Mouse (Mus musculus) neural tube, embryonic 15.5 days (tissue): ENCODE results near the gene Brms1l. TPM values are rescaled to one million over a fixed set of nuclear protein-coding genes. Genes with fewer than 3 reads are reported as not detected.
"Not testable (repeated sequence)": the region's sequence is repeated elsewhere in the genome, so short reads cannot be mapped to it uniquely, and the experiment has no call there.

Experiments used
- ATAC-seq: fragments of 200-750 bp; cut with Nextera tagmentation; 2 replicates; pipeline ENCODE4 v1.8.0; 2017; ENCODE audit warnings: mild to moderate bottlenecking, moderate TSS enrichment, moderate library complexity; ENCODE audit not compliant: low FRiP score
- H3K27ac ChIP-seq: fragments of 300-500 bp; sonication (generic); replicated peaks from 2 replicates; pipeline ENCODE4 v1.5.1; 2015; ENCODE audit warnings: mild to moderate bottlenecking, inconsistent platforms
- H3K27me3 ChIP-seq: fragments of 300-500 bp; sonication (generic); replicated peaks from 2 replicates; pipeline ENCODE4 v1.6.1; 2015; ENCODE audit warnings: inconsistent platforms
- H3K36me3 ChIP-seq: fragments of 300-500 bp; sonication (generic); 2 replicates; pipeline ENCODE4 v1.6.1; 2015; ENCODE audit warnings: inconsistent platforms
- H3K4me1 ChIP-seq: fragments of 300-500 bp; sonication (generic); 2 replicates; pipeline ENCODE4 v1.6.1; 2015; ENCODE audit warnings: inconsistent platforms
- H3K4me2 ChIP-seq: fragments of 300-500 bp; sonication (generic); 2 replicates; pipeline ENCODE4 v1.6.1; 2015; ENCODE audit warnings: inconsistent platforms, mild to moderate bottlenecking, moderate library complexity
- H3K4me3 ChIP-seq: fragments of 300-500 bp; sonication (generic); replicated peaks from 2 replicates; pipeline ENCODE4 v1.5.1; 2015; ENCODE audit warnings: mild to moderate bottlenecking, inconsistent platforms
- H3K9ac ChIP-seq: fragments of 300-500 bp; sonication (generic); replicated peaks from 2 replicates; pipeline ENCODE4 v1.6.1; 2015; ENCODE audit warnings: mild to moderate bottlenecking, inconsistent platforms
- H3K9me3 ChIP-seq: fragments of 300-500 bp; sonication (generic); replicated peaks from 2 replicates; pipeline ENCODE4 v1.6.1; 2016; ENCODE audit warnings: inconsistent platforms
- WGBS: fragments of 180-500 bp; shearing (Covaris S2); methylation state at CpG from one replicate; pipeline ENCODE4 v1.1.7; 2015; ENCODE audit warnings: mixed read lengths; 5-methylcytosine and 5-hydroxymethylcytosine counted together
- polyA plus RNA-seq: library from polyadenylated mRNA; unstranded; fragments of >200 nt; fragmentation: Nextera tagmentation; extraction: Ambion mirVana; gene quantifications from 2 replicates; pipeline ENCODE4 v1.2.1, GENCODE M21; 2015

The Brms1l gene
- polyA plus RNA-seq, result 52.3 and 53.9 TPM in 2 replicates

DNA sequence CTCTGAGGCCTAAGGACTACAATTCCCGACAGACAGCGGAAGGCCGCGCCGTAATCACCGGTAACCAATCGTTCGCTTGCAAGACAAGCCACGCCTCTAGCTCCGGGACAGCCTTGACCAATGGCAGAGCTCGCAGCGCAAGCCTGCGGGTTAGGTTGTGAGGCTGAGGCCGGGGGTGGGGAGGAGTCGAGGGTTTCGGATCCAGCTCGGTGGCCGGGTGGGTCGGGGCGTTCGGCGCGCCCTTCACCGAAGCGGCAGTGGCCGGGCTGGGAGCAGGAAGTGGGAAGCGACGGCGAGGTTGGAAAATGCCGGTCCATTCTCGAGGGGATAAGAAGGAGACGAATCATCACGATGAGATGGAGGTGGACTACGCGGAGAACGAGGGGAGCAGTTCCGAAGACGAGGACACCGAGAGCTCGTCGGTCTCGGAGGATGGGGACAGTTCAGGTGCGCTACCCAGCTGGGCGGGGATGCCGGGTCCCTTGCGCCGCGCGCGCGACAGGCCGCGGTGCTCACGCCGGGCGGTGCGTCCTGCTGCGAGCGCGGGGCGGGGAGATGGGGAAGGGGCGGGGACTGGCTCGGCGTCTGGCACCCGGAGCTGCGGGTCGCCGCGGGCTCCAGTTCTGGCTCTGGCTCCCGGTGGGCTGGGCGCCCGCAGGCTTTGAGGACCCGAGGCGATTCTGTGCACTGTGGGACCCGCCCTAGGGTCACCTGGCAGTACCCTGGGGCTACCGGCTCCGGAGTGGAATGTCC, at the start of gene Brms1l:
Gene Brms1l (plus strand): TSS at position 126 of the 753 bp plus-strand sequence.
- whole genome bisulfite sequencing, result under 1% methylated on average over 75 of the region's 77 CpGs
- Histone ChIP-seq H3K9ac (peak within 1 kb of the TSS; percentile 87), H3K9me3 (no peaks in the 10 kb centered on the region), H3K4me1 (peaks cover 17% of the 10 kb centered on the region), H3K4me3 (peak within 1 kb of the TSS; percentile 83), H3K27ac (peak within 1 kb of the TSS; percentile 95), H3K27me3 (no peaks in the 10 kb centered on the region), H3K36me3 (no peaks in the 10 kb centered on the region), H3K4me2 (peak within 1 kb of the TSS; percentile 73)
- peak; percentile 99 for ATAC-seq

GRCm38 (mm10) chr12:55794485-55794884, 41.6 kb upstream of the Brms1l start:
- 85% methylated on average over 4 of the region's 4 CpGs for WGBS

GRCm38 (mm10) chr12:55797103-55797502, 39.0 kb upstream of the Brms1l start:
- H3K27ac ChIP-seq, result no peak overlapping the region
- ATAC-seq, result no peak
- H3K4me3 ChIP-seq, result no peak overlapping the region
- no peak overlapping the region for H3K9ac ChIP-seq
- H3K4me1 ChIP-seq, result no peaks in the 10 kb centered on the region
- no peaks in the 10 kb centered on the region for H3K27me3 ChIP-seq
- no peaks in the 10 kb centered on the region for H3K9me3 ChIP-seq
- no peak overlapping the region for H3K4me2 ChIP-seq
- WGBS, result 84% methylated on average over 3 of the region's 3 CpGs
- peaks cover 6% of the 10 kb centered on the region; the same call in 1 of the 2 replicates for H3K36me3 ChIP-seq

More at GRCm38 (mm10) chr12:55794485-55794884, 41.6 kb upstream of the Brms1l start:
- H3K36me3 ChIP-seq, H3K9ac ChIP-seq, H3K9me3 ChIP-seq, H3K4me2 ChIP-seq, H3K4me1 ChIP-seq, H3K27me3 ChIP-seq, ATAC-seq, H3K4me3 ChIP-seq, H3K27ac ChIP-seq: not testable (repeated sequence)

GRCm38 (mm10) chr12:55798745-55799144, 37.4 kb upstream of the Brms1l start:
- H3K27me3 ChIP-seq, result no peaks in the 10 kb centered on the region
- no peaks in the 10 kb centered on the region for H3K9me3 ChIP-seq
- no peak for ATAC-seq
- H3K9ac ChIP-seq, result no peak overlapping the region
- peaks cover 4% of the 10 kb centered on the region; the same call in 1 of the 2 replicates for H3K36me3 ChIP-seq
- no peaks in the 10 kb centered on the region for H3K4me1 ChIP-seq
- H3K27ac ChIP-seq, result no peak overlapping the region
- no peak overlapping the region for H3K4me2 ChIP-seq
- 91% methylated on average over 4 of the region's 4 CpGs for WGBS
- no peak overlapping the region for H3K4me3 ChIP-seq

GRCm38 (mm10) chr12:55800144-55800543, 36.0 kb upstream of the Brms1l start:
- Histone ChIP-seq H3K4me2 (no peak overlapping the region), H3K36me3 (no peaks in the 10 kb centered on the region), H3K4me1 (0 out of 2 replicates have a peak, but pooled peaks cover 3% of the 10 kb centered on the region), H3K4me3 (no peak overlapping the region), H3K27me3 (no peaks in the 10 kb centered on the region), H3K9me3 (no peaks in the 10 kb centered on the region), H3K27ac (no peak overlapping the region), H3K9ac (no peak overlapping the region)
- no peak for ATAC-seq
- WGBS, result 91% methylated on average over 5 of the region's 5 CpGs

DNA sequence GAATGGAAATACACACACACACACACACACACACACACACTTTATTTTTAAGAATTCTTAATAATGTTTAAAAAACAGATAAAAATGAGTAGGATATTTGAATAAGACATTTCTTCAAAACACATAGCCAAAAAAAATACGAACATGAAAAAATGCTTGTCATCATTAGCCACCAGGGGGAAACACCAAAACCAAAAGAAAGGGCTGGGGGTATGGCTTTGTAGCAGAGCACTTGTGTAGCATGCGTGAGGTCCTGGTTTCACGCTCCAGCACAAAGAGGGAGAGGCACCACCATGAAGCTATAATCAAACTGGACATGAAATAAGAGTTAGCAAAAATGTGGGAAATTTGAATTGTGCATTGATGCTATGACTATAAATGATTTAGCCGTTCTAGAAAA, 35.0 kb upstream of the Brms1l start:
- 95% methylated on average over 4 of the region's 4 CpGs for WGBS
- Histone ChIP-seq H3K4me1 (0 out of 2 replicates have a peak, but pooled peaks cover 5% of the 10 kb centered on the region), H3K27ac (no peak overlapping the region), H3K4me3 (no peak overlapping the region), H3K27me3 (no peaks in the 10 kb centered on the region), H3K4me2 (no peak overlapping the region), H3K36me3 (no peaks in the 10 kb centered on the region), H3K9me3 (no peaks in the 10 kb centered on the region), H3K9ac (no peak overlapping the region)
- no peak for ATAC-seq

DNA sequence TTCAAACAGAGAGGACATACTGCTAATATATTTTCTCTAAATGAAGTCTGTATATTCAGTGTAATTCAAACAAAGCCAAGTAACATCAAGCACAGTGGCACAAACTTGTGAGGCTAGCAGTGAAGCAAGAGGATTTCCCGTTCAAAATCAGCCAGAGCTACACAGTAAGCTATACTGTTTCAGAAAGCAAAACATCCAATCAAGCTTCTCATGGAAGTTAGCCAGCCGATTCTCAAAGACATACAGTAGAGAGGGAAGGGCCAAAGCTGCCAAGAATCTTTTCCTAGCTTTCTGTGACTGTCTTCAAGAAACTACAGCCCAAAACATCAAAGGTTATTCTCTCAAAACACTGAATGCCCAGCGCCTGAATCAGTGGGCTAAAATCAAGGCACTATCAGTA, 31.1 kb upstream of the Brms1l start:
- WGBS, result 63% methylated on average over 3 of the region's 3 CpGs
- H3K27ac ChIP-seq, result peak overlapping the region; percentile 61; the same call in 1 of the 2 replicates
- no peak for ATAC-seq

DNA sequence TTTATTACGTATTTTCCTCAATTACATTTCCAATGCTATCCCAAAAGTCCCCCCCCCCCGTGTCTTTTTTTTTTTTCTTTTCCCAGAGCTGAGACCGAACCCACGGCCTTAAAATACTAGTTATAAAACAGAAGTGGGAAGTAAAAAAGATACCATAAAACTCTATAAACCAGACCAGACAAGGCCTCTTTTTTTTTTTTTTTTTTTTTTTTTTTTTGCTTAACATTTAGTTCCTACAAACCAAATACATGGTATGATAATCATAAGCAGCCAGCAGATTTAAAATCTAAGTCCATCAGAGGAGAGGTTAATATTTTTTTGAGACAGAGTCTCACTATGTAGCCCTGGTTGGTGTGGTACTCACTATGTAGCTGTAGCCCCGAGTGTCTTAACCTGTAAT, 19.6 kb upstream of the Brms1l start:
- Histone ChIP-seq H3K4me2 (no peak overlapping the region), H3K9ac (no peak overlapping the region), H3K36me3 (no peaks in the 10 kb centered on the region), H3K4me3 (no peak overlapping the region), H3K9me3 (no peaks in the 10 kb centered on the region), H3K27me3 (no peaks in the 10 kb centered on the region), H3K27ac (no peak overlapping the region), H3K4me1 (peaks cover 15% of the 10 kb centered on the region)
- ATAC-seq, result no peak
- 85% methylated on average over 5 of the region's 5 CpGs for WGBS

More for the DNA sequence above, 31.1 kb upstream of the Brms1l start:
- H3K27me3 ChIP-seq, result no peaks in the 10 kb centered on the region
- no peak overlapping the region for H3K4me2 ChIP-seq
- no peaks in the 10 kb centered on the region for H3K9me3 ChIP-seq
- H3K9ac ChIP-seq, result no peak overlapping the region
- no peak overlapping the region for H3K4me3 ChIP-seq
- H3K4me1 ChIP-seq, result 0 out of 2 replicates have a peak, but pooled peaks cover 5% of the 10 kb centered on the region
- no peaks in the 10 kb centered on the region for H3K36me3 ChIP-seq

- peak overlapping the region; percentile 96 for H3K4me3 ChIP-seq
- H3K4me1 ChIP-seq, result peaks cover 15% of the 10 kb centered on the region
- no peaks in the 10 kb centered on the region for H3K27me3 ChIP-seq
- peak overlapping the region; percentile 93 for H3K27ac ChIP-seq
- no peaks in the 10 kb centered on the region for H3K9me3 ChIP-seq
- peak overlapping the region; percentile 95 for H3K9ac ChIP-seq
- under 1% methylated on average over 30 of the region's 35 CpGs for WGBS
- no peaks in the 10 kb centered on the region for H3K36me3 ChIP-seq
- peak; percentile 69; the same call in 1 of the 2 replicates for ATAC-seq
- peak overlapping the region; percentile 73 for H3K4me2 ChIP-seq
Measured at GRCm38 (mm10) chr12:55820119-55820660, 15.9 kb upstream of the Brms1l start.

DNA sequence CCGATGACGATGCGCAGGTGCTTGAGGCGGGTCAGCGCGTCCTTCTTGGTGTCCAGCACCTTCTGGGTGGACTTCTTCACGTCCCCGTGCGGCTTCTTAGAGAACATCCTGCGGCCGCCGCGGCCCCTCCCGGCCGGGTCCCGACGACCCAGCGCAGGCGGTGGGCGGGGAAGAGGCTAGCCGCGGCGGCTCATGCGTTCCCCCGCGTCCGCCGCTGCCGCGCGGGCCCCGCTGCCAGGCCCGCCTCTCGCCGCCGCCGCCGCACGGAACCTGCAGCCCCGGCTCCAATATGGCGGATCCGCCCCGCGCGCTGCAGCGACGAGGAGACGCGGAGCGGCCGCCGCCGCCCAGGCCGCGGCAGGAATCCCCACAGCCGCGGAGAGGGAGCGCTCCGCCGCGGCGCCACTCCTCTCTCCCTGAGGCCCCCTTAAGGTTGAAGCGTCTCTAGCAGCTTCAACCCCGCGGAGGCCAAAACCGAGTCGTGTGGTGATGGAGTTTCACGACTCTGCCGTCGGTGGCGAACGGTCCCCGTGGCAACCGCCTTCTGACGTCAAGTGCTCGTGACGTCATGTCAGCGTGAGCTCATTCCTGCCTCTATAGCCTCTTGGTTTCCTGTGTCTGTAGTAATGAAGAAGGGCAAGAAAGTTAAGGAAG, 15.3 kb upstream of the Brms1l start, which contains the start of gene Ralgapa1:
Gene Ralgapa1 (minus strand): TSS at position 507 of the 654 bp plus-strand sequence.
- no peaks in the 10 kb centered on the region for H3K27me3 ChIP-seq
- H3K4me3 ChIP-seq, result peak within 1 kb of the TSS; percentile 96
- peak within 1 kb of the TSS; percentile 95 for H3K9ac ChIP-seq
- H3K9me3 ChIP-seq, result no peaks in the 10 kb centered on the region
- H3K4me1 ChIP-seq, result peaks cover 15% of the 10 kb centered on the region
- peak within 1 kb of the TSS; percentile 73 for H3K4me2 ChIP-seq
- ATAC-seq, result peak; percentile 91
- H3K27ac ChIP-seq, result peak within 1 kb of the TSS; percentile 93
- under 1% methylated on average over 48 of the region's 78 CpGs for WGBS
- no peaks in the 10 kb centered on the region for H3K36me3 ChIP-seq

DNA sequence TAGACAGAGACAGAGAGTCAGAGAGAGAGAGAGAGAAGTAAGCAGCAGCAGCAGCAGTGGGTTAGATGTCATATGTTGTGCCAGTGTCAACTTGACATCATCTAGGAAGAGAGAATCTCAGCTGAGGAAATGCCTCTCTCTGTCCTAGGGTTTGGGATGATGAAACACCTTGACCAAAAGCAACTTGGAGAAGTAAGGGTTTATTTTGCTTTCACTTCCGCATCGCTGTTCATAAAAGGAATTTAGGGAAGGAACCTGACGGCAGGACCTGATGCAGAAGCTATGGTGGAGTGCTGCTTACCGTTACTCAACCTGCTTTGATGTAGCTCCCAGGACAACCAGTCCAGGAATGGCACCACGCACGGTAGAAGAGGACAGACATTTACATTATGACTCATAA, 12.1 kb upstream of the Brms1l start:
- Histone ChIP-seq H3K27ac (no peak overlapping the region), H3K27me3 (no peaks in the 10 kb centered on the region), H3K4me2 (no peak overlapping the region), H3K4me3 (no peak overlapping the region), H3K4me1 (peaks cover 7% of the 10 kb centered on the region), H3K36me3 (no peaks in the 10 kb centered on the region), H3K9me3 (no peaks in the 10 kb centered on the region), H3K9ac (no peak overlapping the region)
- 94% methylated on average over 6 of the region's 6 CpGs for WGBS
- ATAC-seq, result no peak
